Mouse (Mus musculus): ENCODE data around the gene Mia2. TPM values are rescaled to one million over a fixed set of nuclear protein-coding genes. Genes with fewer than 3 reads are reported as not detected.
A peak's percentile ranks its signal among the peaks of the same experiment; 100 is the strongest.

Mia2 gene
- total and polyA plus RNA-seq, 2 experiments: 87.2 to 268 TPM

- peaks cover 3% of the 10 kb centered on the region; the same call in 1 of the 2 replicates for H3K79me2 ChIP-seq (ENCODE audit: control insufficient read depth, insufficient read depth, low read length)
- H3K27ac ChIP-seq (replicated peaks; ENCODE audit: insufficient read depth, low read depth, low read length): no peak overlapping the region
- H3K4me1 ChIP-seq (ENCODE audit: control insufficient read depth, insufficient read depth, low read length): no peaks in the 10 kb centered on the region
- peaks cover 18% of the 10 kb centered on the region for H3K36me3 ChIP-seq (ENCODE audit: control insufficient read depth, insufficient read depth, low read length)
- TF ChIP-seq POLR2A (IDR thresholded peaks at IDR 0.05; ENCODE audit: extremely low read depth, insufficient read depth, low read length) (no peak), CTCF (IDR thresholded peaks at IDR 0.05; ENCODE audit: low read depth, low read length) (no peak)
- no peak overlapping the region for H3K9ac ChIP-seq (ENCODE audit: low read depth, low read length)
- no peak overlapping the region for H3K4me3 ChIP-seq (ENCODE audit: insufficient read depth, low read depth, low read length)
- DNase-seq (ENCODE audit: extremely low read depth, low read depth, low spot score): no peak
- 52% methylated on average over 3 of the region's 3 CpGs for WGBS
- H3K27me3 ChIP-seq (ENCODE audit: control insufficient read depth, insufficient read depth, low read length): no peaks in the 10 kb centered on the region
Measured at GRCm38 (mm10) chr12:59207000-59207390, 111.4 kb downstream of the Mia2 start.

GRCm38 (mm10) chr12:59207814-59208213, 112.2 kb downstream of the Mia2 start:
- DNase-seq (ENCODE audit: extremely low read depth, low read depth, low spot score): no peak
- peaks cover 13% of the 10 kb centered on the region for H3K36me3 ChIP-seq (ENCODE audit: control insufficient read depth, insufficient read depth, low read length)
- WGBS: 94% methylated on average over 1 of the region's 1 CpGs
- no peak overlapping the region for H3K27ac ChIP-seq (replicated peaks; ENCODE audit: insufficient read depth, low read depth, low read length)
- TF ChIP-seq POLR2A (IDR thresholded peaks at IDR 0.05; ENCODE audit: extremely low read depth, insufficient read depth, low read length) (no peak), CTCF (IDR thresholded peaks at IDR 0.05; ENCODE audit: low read depth, low read length) (no peak)
- H3K79me2 ChIP-seq (ENCODE audit: control insufficient read depth, insufficient read depth, low read length): peaks cover 3% of the 10 kb centered on the region; the same call in 1 of the 2 replicates
- H3K27me3 ChIP-seq (ENCODE audit: control insufficient read depth, insufficient read depth, low read length): no peaks in the 10 kb centered on the region
- no peak overlapping the region for H3K4me3 ChIP-seq (ENCODE audit: insufficient read depth, low read depth, low read length)
- H3K9ac ChIP-seq (ENCODE audit: low read depth, low read length): no peak overlapping the region
- no peaks in the 10 kb centered on the region for H3K4me1 ChIP-seq (ENCODE audit: control insufficient read depth, insufficient read depth, low read length)

- TF ChIP-seq CTCF (IDR thresholded peaks at IDR 0.05; ENCODE audit: low read depth, low read length): no peak
- no peak for TF ChIP-seq POLR2A (IDR thresholded peaks at IDR 0.05; ENCODE audit: extremely low read depth, insufficient read depth, low read length)
- peaks cover 14% of the 10 kb centered on the region; the same call in 1 of the 2 replicates for H3K79me2 ChIP-seq (ENCODE audit: control insufficient read depth, insufficient read depth, low read length)
- no peak overlapping the region for H3K9ac ChIP-seq (ENCODE audit: low read depth, low read length)
- H3K27me3 ChIP-seq (ENCODE audit: control insufficient read depth, insufficient read depth, low read length): no peaks in the 10 kb centered on the region
- no peak overlapping the region for H3K4me3 ChIP-seq (ENCODE audit: insufficient read depth, low read depth, low read length)
- WGBS: 83% methylated on average over 4 of the region's 4 CpGs
- peaks cover 3% of the 10 kb centered on the region for H3K4me1 ChIP-seq (ENCODE audit: control insufficient read depth, insufficient read depth, low read length)
- no peak for DNase-seq (ENCODE audit: extremely low read depth, low read depth, low spot score)
- H3K27ac ChIP-seq (replicated peaks; ENCODE audit: insufficient read depth, low read depth, low read length): no peak overlapping the region
- H3K36me3 ChIP-seq (ENCODE audit: control insufficient read depth, insufficient read depth, low read length): no peaks in the 10 kb centered on the region
Measured at GRCm38 (mm10) chr12:59216176-59216575, 120.6 kb downstream of the Mia2 start.

DNA sequence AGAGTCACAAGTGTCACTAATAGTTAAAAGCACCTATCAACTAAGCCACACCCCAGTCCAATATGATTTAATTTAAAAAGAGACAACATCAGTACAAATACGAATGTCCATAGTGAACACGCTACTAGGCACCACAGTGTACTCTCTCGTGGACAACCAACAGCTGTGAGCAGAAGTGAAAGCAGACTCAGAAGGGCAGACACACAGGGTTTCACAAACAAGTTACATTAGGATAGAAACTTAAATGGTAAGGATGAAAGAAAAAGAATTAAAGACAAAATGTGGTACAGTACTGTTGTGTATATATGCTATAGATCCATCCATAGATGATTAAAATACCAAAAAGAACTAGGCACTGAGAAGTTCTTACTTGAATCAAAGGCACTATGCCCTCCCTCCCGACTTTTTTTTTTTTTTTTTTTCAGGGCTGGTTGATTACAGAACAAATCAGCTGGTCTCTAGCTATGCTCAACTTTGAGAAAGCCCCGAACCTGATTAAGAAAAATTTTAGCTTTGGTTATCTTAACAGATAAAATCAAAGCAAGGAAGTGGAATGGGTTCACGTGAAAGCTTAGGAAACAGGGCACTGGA, 121.2 kb downstream of the Mia2 start:
- Histone ChIP-seq H3K27ac (replicated peaks; ENCODE audit: insufficient read depth, low read depth, low read length) (no peak overlapping the region), H3K4me3 (ENCODE audit: insufficient read depth, low read depth, low read length) (no peak overlapping the region), H3K9ac (ENCODE audit: low read depth, low read length) (no peak overlapping the region), H3K36me3 (ENCODE audit: control insufficient read depth, insufficient read depth, low read length) (no peaks in the 10 kb centered on the region), H3K27me3 (ENCODE audit: control insufficient read depth, insufficient read depth, low read length) (no peaks in the 10 kb centered on the region), H3K79me2 (ENCODE audit: control insufficient read depth, insufficient read depth, low read length) (peaks cover 14% of the 10 kb centered on the region; the same call in 1 of the 2 replicates), H3K4me1 (ENCODE audit: control insufficient read depth, insufficient read depth, low read length) (peaks cover 3% of the 10 kb centered on the region)
- DNase-seq (ENCODE audit: extremely low read depth, low read depth, low spot score): no peak
- WGBS: 58% methylated on average over 6 of the region's 6 CpGs
- TF ChIP-seq POLR2A (IDR thresholded peaks at IDR 0.05; ENCODE audit: extremely low read depth, insufficient read depth, low read length): no peak
- TF ChIP-seq CTCF (IDR thresholded peaks at IDR 0.05; ENCODE audit: low read depth, low read length): no peak

DNA sequence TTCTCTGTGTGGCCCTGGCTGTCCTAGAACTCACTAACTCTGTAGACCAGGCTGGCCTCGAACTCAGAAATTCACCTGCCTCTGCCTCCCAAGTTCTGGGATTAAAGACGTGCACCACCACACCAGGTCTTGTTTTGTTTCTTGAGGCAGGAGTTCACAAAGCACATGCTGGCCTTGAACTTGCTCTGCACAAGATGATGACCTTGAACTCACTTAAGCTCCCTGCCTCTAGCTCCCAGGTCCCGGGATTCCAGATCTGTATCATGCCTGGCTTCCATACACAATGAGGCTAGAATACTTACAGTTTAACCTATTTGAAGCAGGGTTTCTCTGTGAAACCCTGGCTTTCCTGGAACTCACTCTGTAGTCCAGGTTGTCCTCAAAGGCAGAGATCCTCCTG, 121.7 kb downstream of the Mia2 start:
- DNase-seq (ENCODE audit: extremely low read depth, low read depth, low spot score): no peak
- TF ChIP-seq CTCF (IDR thresholded peaks at IDR 0.05; ENCODE audit: low read depth, low read length) (no peak), POLR2A (IDR thresholded peaks at IDR 0.05; ENCODE audit: extremely low read depth, insufficient read depth, low read length) (no peak)
- Histone ChIP-seq H3K4me3 (ENCODE audit: insufficient read depth, low read depth, low read length) (no peak overlapping the region), H3K4me1 (ENCODE audit: control insufficient read depth, insufficient read depth, low read length) (peaks cover 3% of the 10 kb centered on the region), H3K27ac (replicated peaks; ENCODE audit: insufficient read depth, low read depth, low read length) (no peak overlapping the region), H3K9ac (ENCODE audit: low read depth, low read length) (no peak overlapping the region), H3K36me3 (ENCODE audit: control insufficient read depth, insufficient read depth, low read length) (no peaks in the 10 kb centered on the region), H3K79me2 (ENCODE audit: control insufficient read depth, insufficient read depth, low read length) (peaks cover 14% of the 10 kb centered on the region; the same call in 1 of the 2 replicates), H3K27me3 (ENCODE audit: control insufficient read depth, insufficient read depth, low read length) (no peaks in the 10 kb centered on the region)
- WGBS: 55% methylated on average over 3 of the region's 3 CpGs

GRCm38 (mm10) chr12:59218640-59219321, 123.2 kb downstream of the Mia2 start:
- Histone ChIP-seq H3K79me2 (ENCODE audit: control insufficient read depth, insufficient read depth, low read length) (peaks cover 8% of the 10 kb centered on the region; the same call in 1 of the 2 replicates), H3K27me3 (ENCODE audit: control insufficient read depth, insufficient read depth, low read length) (no peaks in the 10 kb centered on the region), H3K4me3 (ENCODE audit: insufficient read depth, low read depth, low read length) (peak overlapping the region; percentile 91), H3K4me1 (ENCODE audit: control insufficient read depth, insufficient read depth, low read length) (peaks cover 3% of the 10 kb centered on the region), H3K36me3 (ENCODE audit: control insufficient read depth, insufficient read depth, low read length) (no peaks in the 10 kb centered on the region), H3K9ac (ENCODE audit: low read depth, low read length) (peak overlapping the region; percentile 94), H3K27ac (replicated peaks; ENCODE audit: insufficient read depth, low read depth, low read length) (peak overlapping the region; percentile 95)
- DNase-seq (ENCODE audit: extremely low read depth, low read depth, low spot score): no peak
- under 1% methylated on average over 66 of the region's 69 CpGs for WGBS
- no peak for TF ChIP-seq POLR2A (IDR thresholded peaks at IDR 0.05; ENCODE audit: extremely low read depth, insufficient read depth, low read length)
- TF ChIP-seq CTCF (IDR thresholded peaks at IDR 0.05; ENCODE audit: low read depth, low read length): no peak
